Mouse (Mus musculus): ENCODE results near the gene AI467606. TPM values are rescaled to one million over a fixed set of nuclear protein-coding genes. Genes with fewer than 3 reads are reported as not detected.

Gene AI467606
- 1.5 and 1.9 TPM in 2 replicates for polyA plus RNA-seq (2015; fragmentation: Nextera tagmentation; extraction: Ambion mirVana)

DNA sequence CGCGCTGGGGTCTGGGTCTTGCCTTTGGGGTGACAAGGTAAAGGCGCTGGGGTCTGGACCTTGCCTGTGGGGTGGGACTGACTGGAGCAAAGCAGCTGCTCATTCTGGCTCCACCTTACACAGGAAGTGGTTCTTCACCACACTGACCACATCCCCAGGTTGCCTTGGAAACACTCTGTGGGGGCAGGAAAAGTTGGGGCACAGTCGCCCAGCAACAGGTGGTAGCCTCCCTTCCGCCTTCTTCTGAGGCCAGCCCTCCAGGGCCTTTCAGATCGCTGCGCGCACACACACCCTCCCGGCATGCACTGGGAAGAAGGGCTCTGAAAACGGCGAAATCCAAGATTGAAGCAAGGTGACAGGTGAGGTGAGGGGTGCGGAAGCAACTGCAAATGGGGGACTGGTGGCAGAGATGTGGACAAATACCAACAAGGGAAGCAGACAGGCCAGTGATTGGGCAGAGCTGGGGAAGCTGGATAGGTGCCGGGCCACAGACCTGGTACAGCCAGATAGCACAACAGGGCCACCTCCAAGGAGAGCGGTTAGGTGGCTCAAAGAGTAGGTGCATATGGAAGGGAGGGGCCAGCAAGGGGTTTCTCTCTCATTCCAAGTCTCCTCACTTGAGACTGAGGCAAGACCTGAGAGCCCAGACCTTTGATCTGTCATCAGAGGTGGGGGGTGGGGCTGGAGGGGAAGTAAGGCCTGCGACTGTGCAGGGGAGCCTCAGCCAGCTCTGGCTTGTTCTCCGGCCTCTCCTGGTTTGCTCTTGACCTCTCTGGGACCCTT is at the start of gene AI467606:
Gene AI467606 (plus strand): TSS at position 246 of the 783 bp plus-strand sequence.
- Histone ChIP-seq H3K27ac (ENCODE audit: low read length) (no peak within 1 kb of the TSS), H3K4me1 (replicated peaks; ENCODE audit: control insufficient read depth, insufficient read depth, low read length) (0 out of 2 replicates have a peak, but pooled peaks cover 4% of the 10 kb centered on the region), H3K36me3 (ENCODE audit: control insufficient read depth, insufficient read depth) (no peaks in the 10 kb centered on the region), H3K9me3 (ENCODE audit: control insufficient read depth, low read length) (no peaks in the 10 kb centered on the region), H3K4me3 (replicated peaks; ENCODE audit: low read length) (no peak within 1 kb of the TSS), H3K9ac (replicated peaks; ENCODE audit: low read depth, low read length) (no peak within 1 kb of the TSS), H3K4me2 (ENCODE audit: low read length) (no peak within 1 kb of the TSS), H3K27me3 (replicated peaks; ENCODE audit: control insufficient read depth, insufficient read depth, low read length) (no peaks in the 10 kb centered on the region)
- no peak for ATAC-seq
- 73% methylated on average over 16 of the region's 16 CpGs for WGBS

DNA sequence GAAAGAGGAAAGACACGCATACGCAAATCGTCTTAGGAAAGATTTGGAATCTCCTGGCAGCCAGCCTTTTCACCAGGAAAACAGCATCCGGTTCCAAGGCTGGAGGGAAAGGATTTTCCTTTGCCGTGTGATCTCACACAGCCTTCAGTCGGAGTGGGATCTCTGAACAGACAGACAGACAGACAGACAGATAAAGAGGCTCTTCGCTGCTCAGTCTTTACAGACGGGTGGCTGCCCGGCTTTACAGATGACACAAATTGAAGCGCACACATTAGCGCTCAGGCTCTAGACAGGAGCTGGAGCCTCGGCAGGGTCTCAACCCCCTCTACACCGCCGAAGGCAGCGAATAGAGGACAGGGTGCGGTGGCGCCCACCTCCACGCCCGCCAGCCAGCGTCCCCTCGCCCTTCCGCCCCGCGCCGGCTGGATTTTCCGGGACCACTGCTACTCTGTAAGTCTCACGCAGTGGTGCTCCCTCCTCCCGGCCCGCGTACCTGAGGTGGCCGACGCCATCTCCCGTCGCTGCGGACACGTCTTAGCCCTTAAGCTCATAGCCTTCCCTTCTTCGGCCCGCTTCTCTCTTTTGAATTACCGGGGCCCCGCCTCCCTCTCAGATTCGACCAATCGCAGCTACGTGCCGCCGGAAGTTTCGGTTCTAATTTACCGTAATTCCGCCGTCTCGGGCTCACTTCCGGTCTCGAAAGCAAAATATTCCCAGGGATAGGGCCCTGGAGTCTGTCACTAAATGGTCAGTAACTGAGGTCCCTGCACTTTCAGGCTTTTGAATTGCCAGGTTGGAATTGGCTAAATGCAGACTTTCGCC is 49.1 kb upstream of the AI467606 start, which contains the start of gene Kif22:
Gene Kif22 (minus strand): TSS at position 621 of the 822 bp plus-strand sequence.
- Histone ChIP-seq H3K27me3 (replicated peaks; ENCODE audit: control insufficient read depth, insufficient read depth, low read length) (no peaks in the 10 kb centered on the region), H3K4me1 (replicated peaks; ENCODE audit: control insufficient read depth, insufficient read depth, low read length) (peaks cover 19% of the 10 kb centered on the region), H3K27ac (ENCODE audit: low read length) (peak within 1 kb of the TSS; percentile 56), H3K4me2 (ENCODE audit: low read length) (peak within 1 kb of the TSS; percentile 93), H3K9me3 (ENCODE audit: control insufficient read depth, low read length) (no peaks in the 10 kb centered on the region), H3K4me3 (replicated peaks; ENCODE audit: low read length) (peak within 1 kb of the TSS; percentile 90), H3K36me3 (ENCODE audit: control insufficient read depth, insufficient read depth) (no peaks in the 10 kb centered on the region), H3K9ac (replicated peaks; ENCODE audit: low read depth, low read length) (peak within 1 kb of the TSS; percentile 82)
- WGBS, result 0% methylated on average over 53 of the region's 53 CpGs
- peak; percentile 91 for ATAC-seq

DNA sequence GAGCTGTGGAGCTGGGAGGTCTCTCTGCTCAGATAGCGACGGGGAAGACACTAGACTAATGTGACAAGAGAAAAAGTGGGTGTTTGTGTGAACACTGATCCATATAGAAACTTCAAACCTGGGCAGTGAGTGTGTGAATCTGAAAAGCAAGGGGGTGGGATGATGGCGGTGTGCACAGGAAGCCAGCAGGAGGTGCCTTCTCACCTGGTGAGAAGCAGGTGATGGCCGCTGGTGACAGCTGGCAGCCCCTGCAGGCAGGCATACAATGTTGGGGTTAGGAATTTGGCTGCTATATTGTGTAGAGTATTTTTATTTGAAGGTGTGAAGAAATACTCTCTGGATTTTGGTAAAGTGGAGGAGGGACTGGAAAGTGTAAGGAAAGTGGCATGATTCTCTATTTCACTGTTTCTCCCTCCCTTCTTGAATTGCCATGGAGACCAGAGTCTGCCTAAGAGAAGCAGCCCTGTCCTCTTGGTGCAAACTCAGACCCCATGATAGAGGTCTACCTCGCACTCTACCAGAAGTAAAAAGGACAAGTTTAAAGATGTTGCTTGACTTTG is 36.1 kb upstream of the AI467606 start:
- Histone ChIP-seq H3K9me3 (ENCODE audit: control insufficient read depth, low read length) (no peaks in the 10 kb centered on the region), H3K27me3 (replicated peaks; ENCODE audit: control insufficient read depth, insufficient read depth, low read length) (no peaks in the 10 kb centered on the region), H3K4me2 (ENCODE audit: low read length) (no peak overlapping the region), H3K36me3 (ENCODE audit: control insufficient read depth, insufficient read depth) (no peaks in the 10 kb centered on the region), H3K9ac (replicated peaks; ENCODE audit: low read depth, low read length) (no peak overlapping the region), H3K27ac (ENCODE audit: low read length) (no peak overlapping the region), H3K4me1 (replicated peaks; ENCODE audit: control insufficient read depth, insufficient read depth, low read length) (no peaks in the 10 kb centered on the region), H3K4me3 (replicated peaks; ENCODE audit: low read length) (no peak overlapping the region)
- 76% methylated on average over 5 of the region's 5 CpGs for WGBS
- no peak for ATAC-seq

DNA sequence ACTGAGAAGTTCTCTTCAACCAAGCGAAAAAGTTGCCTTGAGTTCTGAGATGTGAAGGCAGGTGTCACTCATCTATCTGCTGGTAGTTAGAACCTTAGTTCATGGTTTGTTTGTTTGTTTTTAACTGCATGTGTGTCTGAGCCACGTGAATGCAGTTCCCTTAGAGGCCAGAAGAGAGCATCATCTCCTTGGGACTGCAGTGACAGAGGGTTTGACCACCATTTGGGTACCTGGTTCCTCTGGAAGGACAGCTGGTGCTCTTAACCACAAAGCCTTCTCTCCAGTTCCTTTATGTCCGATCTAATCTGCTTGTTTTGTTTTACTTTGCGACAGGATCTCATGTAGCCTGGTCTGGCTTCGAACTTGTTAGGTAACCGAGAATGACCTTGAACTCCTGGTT is 25.6 kb upstream of the AI467606 start:
- 90% methylated on average over 6 of the region's 6 CpGs for WGBS
- no peaks in the 10 kb centered on the region for H3K4me1 ChIP-seq (replicated peaks; ENCODE audit: control insufficient read depth, insufficient read depth, low read length)
- H3K9ac ChIP-seq (replicated peaks; ENCODE audit: low read depth, low read length), result no peak overlapping the region
- H3K27me3 ChIP-seq (replicated peaks; ENCODE audit: control insufficient read depth, insufficient read depth, low read length), result no peaks in the 10 kb centered on the region
- no peaks in the 10 kb centered on the region for H3K36me3 ChIP-seq (ENCODE audit: control insufficient read depth, insufficient read depth)
- no peak overlapping the region for H3K27ac ChIP-seq (ENCODE audit: low read length)
- H3K9me3 ChIP-seq (ENCODE audit: control insufficient read depth, low read length), result no peaks in the 10 kb centered on the region; the same call in 1 of the 2 replicates
- H3K4me3 ChIP-seq (replicated peaks; ENCODE audit: low read length), result no peak overlapping the region
- H3K4me2 ChIP-seq (ENCODE audit: low read length), result no peak overlapping the region
- no peak for ATAC-seq

DNA sequence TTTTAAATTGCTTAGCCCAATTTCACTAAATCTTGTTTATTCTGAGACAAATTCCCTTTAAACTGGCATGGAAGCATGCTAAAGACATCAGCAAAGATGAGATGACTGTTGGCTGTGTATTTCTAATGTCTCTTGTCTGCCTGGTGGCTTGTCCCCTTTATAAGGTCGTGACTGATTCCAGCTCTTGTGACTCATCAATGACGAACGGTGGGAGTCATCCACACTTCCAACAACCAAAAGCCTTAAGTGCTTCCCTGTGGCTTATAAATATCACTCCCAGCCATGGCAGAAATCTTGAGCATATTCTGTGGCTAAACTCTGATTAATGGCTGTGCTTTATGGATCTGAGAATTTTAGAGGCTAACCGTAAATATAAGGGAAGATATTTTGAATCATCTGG is 24.8 kb upstream of the AI467606 start:
- no peak overlapping the region for H3K27ac ChIP-seq (ENCODE audit: low read length)
- no peaks in the 10 kb centered on the region for H3K36me3 ChIP-seq (ENCODE audit: control insufficient read depth, insufficient read depth)
- no peaks in the 10 kb centered on the region; the same call in 1 of the 2 replicates for H3K9me3 ChIP-seq (ENCODE audit: control insufficient read depth, low read length)
- WGBS, result 85% methylated on average over 4 of the region's 4 CpGs
- H3K9ac ChIP-seq (replicated peaks; ENCODE audit: low read depth, low read length), result no peak overlapping the region
- no peaks in the 10 kb centered on the region for H3K4me1 ChIP-seq (replicated peaks; ENCODE audit: control insufficient read depth, insufficient read depth, low read length)
- H3K4me2 ChIP-seq (ENCODE audit: low read length), result no peak overlapping the region
- H3K27me3 ChIP-seq (replicated peaks; ENCODE audit: control insufficient read depth, insufficient read depth, low read length), result no peaks in the 10 kb centered on the region
- no peak overlapping the region for H3K4me3 ChIP-seq (replicated peaks; ENCODE audit: low read length)
- ATAC-seq, result no peak

DNA sequence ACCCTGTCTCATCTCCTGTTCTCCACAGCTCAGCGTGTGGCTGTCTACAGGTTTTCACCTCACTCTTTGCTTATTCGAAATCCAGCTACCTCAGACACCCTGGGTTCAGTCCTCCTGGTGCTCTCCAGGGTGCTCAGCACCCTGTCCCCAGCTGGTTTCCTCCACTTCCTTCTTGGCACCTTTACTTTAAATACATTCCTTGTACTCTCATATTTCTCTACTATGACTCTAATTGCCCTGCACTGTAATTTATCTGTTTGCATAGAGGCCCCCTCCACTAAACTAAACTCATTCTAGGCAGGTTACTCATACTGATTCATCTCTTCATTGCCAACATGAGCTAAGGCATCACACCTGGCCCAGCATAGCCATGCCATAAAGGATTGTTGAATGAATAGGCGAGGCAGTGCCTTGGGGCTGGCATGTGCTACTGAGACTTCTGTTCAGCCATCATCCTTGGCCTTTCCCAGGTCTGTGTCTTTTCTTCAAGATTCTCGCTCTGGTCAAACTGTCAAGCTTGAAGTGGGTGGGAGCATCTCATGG is 20.2 kb upstream of the AI467606 start:
- Histone ChIP-seq H3K27ac (ENCODE audit: low read length) (no peak overlapping the region), H3K4me1 (replicated peaks; ENCODE audit: control insufficient read depth, insufficient read depth, low read length) (no peaks in the 10 kb centered on the region), H3K4me2 (ENCODE audit: low read length) (no peak overlapping the region), H3K9me3 (ENCODE audit: control insufficient read depth, low read length) (no peaks in the 10 kb centered on the region), H3K36me3 (ENCODE audit: control insufficient read depth, insufficient read depth) (no peaks in the 10 kb centered on the region), H3K4me3 (replicated peaks; ENCODE audit: low read length) (no peak overlapping the region), H3K27me3 (replicated peaks; ENCODE audit: control insufficient read depth, insufficient read depth, low read length) (no peaks in the 10 kb centered on the region), H3K9ac (replicated peaks; ENCODE audit: low read depth, low read length) (no peak overlapping the region)
- ATAC-seq, result no peak
- WGBS, result 77% methylated on average over 4 of the region's 4 CpGs

DNA sequence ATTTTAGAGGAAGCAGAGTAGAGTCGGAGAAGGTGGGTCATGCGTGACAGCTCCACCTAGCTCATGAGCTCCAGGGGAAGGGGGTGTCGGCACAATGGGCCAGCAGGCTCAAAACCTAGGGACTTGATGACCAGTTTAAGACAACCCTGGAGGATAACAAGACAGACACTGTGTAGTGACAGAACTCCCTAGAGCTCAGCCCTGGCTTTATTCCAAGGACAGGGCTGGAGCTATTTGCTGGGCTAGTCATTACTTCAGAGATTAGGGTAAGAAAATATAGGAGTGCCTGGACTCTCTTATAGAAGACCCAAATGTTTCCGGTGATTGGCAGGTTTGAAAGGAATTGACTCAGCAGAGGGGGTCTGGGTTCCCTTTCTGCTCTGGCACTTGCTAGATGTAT is 17.9 kb upstream of the AI467606 start:
- no peaks in the 10 kb centered on the region for H3K4me1 ChIP-seq (replicated peaks; ENCODE audit: control insufficient read depth, insufficient read depth, low read length)
- H3K27me3 ChIP-seq (replicated peaks; ENCODE audit: control insufficient read depth, insufficient read depth, low read length), result no peaks in the 10 kb centered on the region
- no peaks in the 10 kb centered on the region for H3K36me3 ChIP-seq (ENCODE audit: control insufficient read depth, insufficient read depth)
- H3K27ac ChIP-seq (ENCODE audit: low read length), result no peak overlapping the region
- WGBS, result 84% methylated on average over 4 of the region's 4 CpGs
- ATAC-seq, result no peak
- H3K9ac ChIP-seq (replicated peaks; ENCODE audit: low read depth, low read length), result no peak overlapping the region
- H3K4me2 ChIP-seq (ENCODE audit: low read length), result no peak overlapping the region
- H3K4me3 ChIP-seq (replicated peaks; ENCODE audit: low read length), result no peak overlapping the region
- H3K9me3 ChIP-seq (ENCODE audit: control insufficient read depth, low read length), result no peaks in the 10 kb centered on the region

DNA sequence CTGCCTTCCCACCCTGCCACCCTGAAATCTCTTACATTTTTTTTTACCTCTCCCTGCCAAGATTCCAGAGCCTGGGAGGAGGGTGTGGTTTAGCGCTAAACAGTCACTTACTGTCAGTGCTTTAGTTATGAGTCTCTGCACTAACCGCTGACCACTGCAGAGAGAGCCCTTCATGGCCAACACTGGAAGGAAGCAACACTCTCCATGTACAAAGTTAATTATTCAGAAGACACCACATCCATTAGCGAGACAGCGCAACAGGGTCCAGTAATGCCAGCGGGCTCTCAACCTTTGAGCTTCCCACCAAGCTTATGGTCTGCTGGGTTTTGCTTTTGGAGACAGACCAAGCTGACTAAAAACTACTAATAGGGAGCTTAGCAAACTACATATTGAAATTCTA is 15.0 kb upstream of the AI467606 start:
- Histone ChIP-seq H3K36me3 (ENCODE audit: control insufficient read depth, insufficient read depth) (no peaks in the 10 kb centered on the region), H3K9me3 (ENCODE audit: control insufficient read depth, low read length) (no peaks in the 10 kb centered on the region), H3K27me3 (replicated peaks; ENCODE audit: control insufficient read depth, insufficient read depth, low read length) (no peaks in the 10 kb centered on the region), H3K27ac (ENCODE audit: low read length) (no peak overlapping the region), H3K4me3 (replicated peaks; ENCODE audit: low read length) (no peak overlapping the region), H3K4me2 (ENCODE audit: low read length) (no peak overlapping the region), H3K9ac (replicated peaks; ENCODE audit: low read depth, low read length) (no peak overlapping the region), H3K4me1 (replicated peaks; ENCODE audit: control insufficient read depth, insufficient read depth, low read length) (no peaks in the 10 kb centered on the region)
- 89% methylated on average over 5 of the region's 5 CpGs for WGBS
- no peak for ATAC-seq

DNA sequence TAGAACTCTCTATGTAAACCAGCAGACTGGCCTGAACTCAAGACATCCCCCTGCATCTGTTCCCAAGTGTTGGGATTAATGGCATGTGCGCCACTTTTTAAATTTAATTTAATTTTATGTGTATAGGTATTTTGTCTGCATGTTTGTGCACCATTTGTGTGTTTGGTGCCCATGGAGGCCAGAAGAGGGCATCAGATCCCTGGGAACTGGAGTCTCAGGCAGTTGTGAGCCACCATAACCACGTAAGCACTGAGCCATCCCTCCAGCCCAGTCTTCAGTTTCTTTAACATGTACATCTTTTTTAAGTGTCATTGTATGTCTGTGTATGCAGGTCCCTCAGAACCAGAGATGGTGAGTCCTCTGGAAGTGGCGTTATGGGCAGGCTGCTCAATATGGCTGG is 13.5 kb upstream of the AI467606 start:
- 85% methylated on average over 3 of the region's 3 CpGs for WGBS
- Histone ChIP-seq H3K27ac (ENCODE audit: low read length) (no peak overlapping the region), H3K4me2 (ENCODE audit: low read length) (no peak overlapping the region), H3K9ac (replicated peaks; ENCODE audit: low read depth, low read length) (no peak overlapping the region), H3K4me1 (replicated peaks; ENCODE audit: control insufficient read depth, insufficient read depth, low read length) (no peaks in the 10 kb centered on the region), H3K36me3 (ENCODE audit: control insufficient read depth, insufficient read depth) (no peaks in the 10 kb centered on the region), H3K4me3 (replicated peaks; ENCODE audit: low read length) (no peak overlapping the region), H3K9me3 (ENCODE audit: control insufficient read depth, low read length) (no peaks in the 10 kb centered on the region), H3K27me3 (replicated peaks; ENCODE audit: control insufficient read depth, insufficient read depth, low read length) (no peaks in the 10 kb centered on the region)
- no peak for ATAC-seq
